Mouse (Mus musculus): ENCODE measurements at regions not wholly inside any gene's neighbourhood (a gene's known extent, or its start where the extent isn't known, plus 50 kb on each side); places are given as distances from the start of the nearest gene placed in this dataset.

GRCm38 (mm10) chr17:14540269-14540975 lies 153.6 kb downstream of the Thbs2 start:
- in situ Hi-C loops (cut with MboI; ENCODE audit: low pct_unique_long_range_greater_than_20kb) = no loop called here

GRCm38 (mm10) chr17:14539651-14540050 lies 154.4 kb downstream of the Thbs2 start:
- POLR2A ChIA-PET = interaction anchor here (0.6 kb wide), 1 partner anchor 319 kb away, joined by 3 read pairs; no protein-coding TSS in a partner anchor
- in situ Hi-C loops (cut with MboI; ENCODE audit: low pct_unique_long_range_greater_than_20kb) = no loop called here
- H3K27me3 ChIP-seq = peaks cover 14% of the 10 kb centered on the region
- DNase-seq (ENCODE audit: low read depth, low spot score) (no peak), ATAC-seq (no peak)
- CTCF ChIA-PET = interaction anchor here (0.6 kb wide), 1 partner anchor 18 kb away, joined by 3 read pairs; no protein-coding TSS in a partner anchor
- TF ChIP-seq CTCF (IDR thresholded peaks at IDR 0.05) = no peak

More at GRCm38 (mm10) chr17:14540269-14540975, 153.6 kb downstream of the Thbs2 start:
- POLR2A ChIA-PET = no interaction called here
- CTCF ChIA-PET = interaction anchor here (0.6 to 1.5 kb wide), 3 partner anchors 10 to 17 kb away, joined by 3 to 5 read pairs (median 4); no protein-coding TSS in a partner anchor
- peaks cover 14% of the 10 kb centered on the region for H3K27me3 ChIP-seq
- ATAC-seq (no peak), DNase-seq (ENCODE audit: low read depth, low spot score) (no peak)
- TF ChIP-seq CTCF (IDR thresholded peaks at IDR 0.05) = no peak

- no peak for TF ChIP-seq CTCF (IDR thresholded peaks at IDR 0.05)
- ChIA-PET POLR2A (interaction anchor here (0.6 kb wide), 1 partner anchor 319 kb away, joined by 3 read pairs; no protein-coding TSS in a partner anchor), CTCF (no interaction called here)
- in situ Hi-C loops (cut with MboI; ENCODE audit: low pct_unique_long_range_greater_than_20kb) = no loop called here
- peaks cover 14% of the 10 kb centered on the region for H3K27me3 ChIP-seq
- ATAC-seq (no peak), DNase-seq (ENCODE audit: low read depth, low spot score) (no peak)
Observed at GRCm38 (mm10) chr17:14539191-14539590, 154.8 kb downstream of the Thbs2 start.

GRCm38 (mm10) chr17:14538527-14538926 lies 155.5 kb downstream of the Thbs2 start:
- DNase-seq (ENCODE audit: low read depth, low spot score) = no peak
- ChIA-PET CTCF (no interaction called here), POLR2A (no interaction called here)
- no peak for TF ChIP-seq CTCF (IDR thresholded peaks at IDR 0.05)
- ATAC-seq = no peak
- peaks cover 19% of the 10 kb centered on the region for H3K27me3 ChIP-seq
- in situ Hi-C loops (cut with MboI; ENCODE audit: low pct_unique_long_range_greater_than_20kb) = no loop called here

DNA sequence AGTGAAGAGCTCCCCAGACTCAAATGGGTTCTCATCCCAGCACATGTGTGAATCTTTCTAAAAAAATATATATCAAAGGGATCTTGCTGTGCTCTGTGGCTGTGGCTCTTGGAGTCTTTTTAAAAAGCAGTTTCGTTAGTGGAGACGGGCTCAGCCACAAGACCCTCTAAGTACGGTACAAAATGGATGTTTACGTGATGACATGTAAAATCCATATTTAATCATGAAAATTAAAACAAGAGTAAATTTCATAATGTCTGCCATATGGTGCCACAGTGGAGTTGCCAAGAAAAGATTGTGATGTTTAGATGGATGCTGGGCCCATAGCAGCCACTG lies 161.1 kb downstream of the Thbs2 start:
- H3K27me3 ChIP-seq = peaks cover 13% of the 10 kb centered on the region
- no peak for DNase-seq (ENCODE audit: low read depth, low spot score)
- in situ Hi-C loops (cut with MboI; ENCODE audit: low pct_unique_long_range_greater_than_20kb) = no loop called here
- POLR2A ChIA-PET = interaction anchor here (0.7 kb wide), 1 partner anchor 58 kb away, joined by 4 read pairs; no protein-coding TSS in a partner anchor
- CTCF ChIA-PET = no interaction called here
- no peak for ATAC-seq
- no peak for TF ChIP-seq CTCF (IDR thresholded peaks at IDR 0.05)

DNA sequence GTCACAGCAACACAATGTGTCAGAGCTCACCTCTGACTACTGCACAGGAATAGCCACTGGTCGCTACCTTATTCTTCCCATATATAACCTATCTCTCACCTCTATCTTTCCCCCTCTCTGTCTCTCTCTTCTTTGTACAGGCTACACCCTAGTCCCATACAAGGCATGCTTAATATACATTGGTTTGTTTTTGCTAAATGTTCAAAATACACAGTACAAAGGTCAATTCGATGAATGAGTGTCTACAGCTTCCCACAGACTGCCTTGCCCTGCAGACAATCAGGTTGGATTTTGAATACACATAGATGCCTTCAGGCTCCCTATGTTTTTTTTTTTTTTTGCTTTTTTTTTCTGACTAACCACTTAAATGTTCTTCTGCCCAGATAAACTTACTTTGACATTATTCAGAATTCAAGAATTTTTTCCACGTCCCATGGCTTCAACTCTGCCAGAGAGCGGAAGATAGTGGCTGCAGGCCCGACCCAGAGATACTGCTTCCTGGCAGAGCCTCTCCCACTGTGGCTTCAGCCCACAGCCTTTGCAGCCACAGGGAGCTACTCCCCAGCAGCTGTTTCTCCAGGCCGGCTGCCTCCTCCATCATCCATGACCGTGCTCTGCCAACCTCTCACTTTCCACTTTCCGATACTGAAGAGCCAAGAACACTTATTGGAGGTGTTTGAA lies 161.6 kb downstream of the Thbs2 start:
- POLR2A ChIA-PET = interaction anchor here (0.7 kb wide), 1 partner anchor 59 kb away, joined by 4 read pairs; no protein-coding TSS in a partner anchor
- ATAC-seq (no peak), DNase-seq (ENCODE audit: low read depth, low spot score) (no peak)
- H3K27me3 ChIP-seq = peaks cover 13% of the 10 kb centered on the region
- TF ChIP-seq CTCF (IDR thresholded peaks at IDR 0.05) = no peak
- CTCF ChIA-PET = no interaction called here
- in situ Hi-C loops (cut with MboI; ENCODE audit: low pct_unique_long_range_greater_than_20kb) = no loop called here

DNA sequence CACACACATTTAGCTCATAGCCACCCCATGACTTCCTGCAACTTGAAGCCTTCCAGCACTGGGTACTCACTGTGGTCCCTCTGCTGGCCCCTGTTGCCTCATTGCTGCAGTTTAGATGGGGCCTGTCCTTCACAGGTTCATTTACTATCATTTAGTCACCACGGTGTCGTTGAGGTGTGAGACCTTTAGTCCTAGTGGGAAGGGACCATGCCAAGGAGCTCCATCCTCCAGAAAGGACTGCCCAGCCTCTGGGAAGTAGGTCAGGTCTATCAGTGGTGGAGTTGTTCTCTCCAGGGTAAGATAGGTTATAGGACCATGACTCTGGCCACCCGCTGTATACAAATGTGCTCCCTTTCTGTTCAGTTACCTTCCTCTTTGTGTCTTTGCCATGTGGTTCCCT lies 162.2 kb downstream of the Thbs2 start:
- ChIA-PET CTCF (no interaction called here), POLR2A (no interaction called here)
- peaks cover 13% of the 10 kb centered on the region for H3K27me3 ChIP-seq
- in situ Hi-C loops (cut with MboI; ENCODE audit: low pct_unique_long_range_greater_than_20kb) = no loop called here
- ATAC-seq (no peak), DNase-seq (ENCODE audit: low read depth, low spot score) (no peak)
- TF ChIP-seq CTCF (IDR thresholded peaks at IDR 0.05) = no peak

- TF ChIP-seq CTCF (IDR thresholded peaks at IDR 0.05) = no peak
- ChIA-PET CTCF (interaction anchor here (0.7 to 4.1 kb wide), 3 partner anchors 13 to 376 kb away, joined by 3 to 15 read pairs (median 5); no protein-coding TSS in a partner anchor), POLR2A (no interaction called here)
- in situ Hi-C loops (cut with MboI; ENCODE audit: low pct_unique_long_range_greater_than_20kb) = no loop called here
- H3K27me3 ChIP-seq = no peaks in the 10 kb centered on the region
- no peak for DNase-seq (ENCODE audit: low read depth, low spot score)
- ATAC-seq = no peak
Observed at GRCm38 (mm10) chr17:14527691-14528090, 166.3 kb downstream of the Thbs2 start.

DNA sequence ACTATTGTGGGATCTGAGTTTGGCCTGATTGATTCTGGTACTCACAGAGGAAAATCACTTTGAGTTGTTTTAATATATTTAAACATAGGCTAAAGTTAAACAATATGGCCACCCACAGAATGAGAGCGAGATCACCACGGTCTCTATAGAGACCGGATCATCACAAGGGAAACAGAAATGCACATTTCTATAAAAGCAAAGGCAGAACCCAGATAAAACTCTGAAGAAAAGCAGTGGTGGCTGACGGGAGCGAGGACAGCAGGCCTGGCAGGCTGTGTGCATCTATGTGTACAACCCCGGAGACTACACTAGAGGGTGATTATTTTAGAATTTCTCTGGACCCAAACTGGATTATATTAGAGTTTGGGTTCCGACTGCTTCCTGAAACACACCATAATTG lies 168.8 kb downstream of the Thbs2 start:
- no peak for DNase-seq (ENCODE audit: low read depth, low spot score)
- ChIA-PET CTCF (interaction anchor here (4.1 kb wide), 1 partner anchor 379 kb away, joined by 15 read pairs; no protein-coding TSS in a partner anchor), POLR2A (no interaction called here)
- no peak for ATAC-seq
- no peaks in the 10 kb centered on the region for H3K27me3 ChIP-seq
- in situ Hi-C loops (cut with MboI; ENCODE audit: low pct_unique_long_range_greater_than_20kb) = no loop called here
- TF ChIP-seq CTCF (IDR thresholded peaks at IDR 0.05) = no peak

DNA sequence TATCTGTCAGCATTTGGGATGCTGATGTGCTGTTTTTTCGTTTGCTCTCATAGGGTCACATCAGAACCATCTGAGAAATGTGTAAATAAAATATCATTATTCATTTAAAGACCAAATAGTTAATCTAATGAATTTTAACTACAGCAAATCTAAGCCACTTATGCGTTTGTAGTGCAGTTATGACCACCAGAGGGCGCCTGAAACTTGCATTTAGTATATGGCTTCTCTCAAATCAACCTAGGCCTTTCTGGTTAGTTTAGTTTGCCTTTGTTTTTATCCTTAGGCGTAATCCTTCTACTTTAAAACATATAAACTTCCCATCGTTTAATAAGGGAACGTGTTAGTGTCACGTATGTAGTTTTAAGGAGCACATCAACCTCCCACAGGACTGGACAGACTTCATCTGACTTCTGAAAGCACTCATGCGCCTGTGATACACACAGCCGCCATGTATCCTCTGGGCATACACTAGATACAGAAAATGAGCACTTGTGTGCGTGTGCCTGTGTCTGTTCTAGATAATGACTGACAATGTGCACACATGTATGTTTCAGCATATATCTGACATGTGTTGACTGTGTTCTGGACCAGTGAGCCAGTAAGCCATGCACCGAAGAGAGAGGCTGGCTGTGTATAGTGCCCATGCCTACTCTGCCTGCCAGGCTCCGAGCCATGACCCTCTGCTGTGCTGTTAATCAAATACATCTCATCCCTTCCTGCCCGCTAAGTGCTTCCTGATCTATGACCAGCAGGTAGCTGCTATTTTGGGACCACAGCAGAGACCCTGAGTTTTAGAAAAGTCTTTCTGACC lies 169.4 kb downstream of the Thbs2 start:
- TF ChIP-seq CTCF (IDR thresholded peaks at IDR 0.05) = peak; percentile 72
- in situ Hi-C loops (cut with MboI; ENCODE audit: low pct_unique_long_range_greater_than_20kb) = no loop called here
- no peaks in the 10 kb centered on the region for H3K27me3 ChIP-seq
- CTCF ChIA-PET = interaction anchor here (0.9 to 4.1 kb wide), 6 partner anchors 17 to 382 kb away, joined by 3 to 15 read pairs (median 4); no protein-coding TSS in a partner anchor
- no peak for ATAC-seq
- POLR2A ChIA-PET = no interaction called here
- no peak for DNase-seq (ENCODE audit: low read depth, low spot score)

Data from Patski (cell line).